Mouse (Mus musculus): ENCODE measurements around the gene Smarca2. TPM values are rescaled to one million over a fixed set of nuclear protein-coding genes. Genes with fewer than 3 reads are reported as not detected.

Gene Smarca2
- polyA plus RNA-seq, 1 experiment from 2014 or later = 72.0 TPM

- Histone ChIP-seq H3K9ac (replicated peaks) (no peak overlapping the region), H3K4me2 (no peak overlapping the region), H3K27ac (no peak overlapping the region), H3K27me3 (no peaks in the 10 kb centered on the region), H3K36me3 (no peaks in the 10 kb centered on the region), H3K9me3 (no peaks in the 10 kb centered on the region), H3K4me1 (replicated peaks) (peaks cover 3% of the 10 kb centered on the region; the same call in 1 of the 2 replicates), H3K4me3 (replicated peaks) (no peak overlapping the region)
- ATAC-seq (ENCODE audit: insufficient number of reproducible peaks, insufficient read depth, low FRiP score, low TSS enrichment, low read depth) = no peak
- WGBS = 63% methylated on average over 5 of the region's 5 CpGs
These were observed 185.8 kb downstream of the Smarca2 start for GRCm38 (mm10) chr19:26790386-26791346.

GRCm38 (mm10) chr19:26794315-26794714 lies 189.5 kb downstream of the Smarca2 start:
- WGBS = 75% methylated on average over 1 of the region's 3 CpGs
- no peak for ATAC-seq (ENCODE audit: insufficient number of reproducible peaks, insufficient read depth, low FRiP score, low TSS enrichment, low read depth)
- Histone ChIP-seq H3K36me3 (no peaks in the 10 kb centered on the region), H3K9me3 (no peaks in the 10 kb centered on the region), H3K9ac (replicated peaks) (no peak overlapping the region), H3K4me2 (no peak overlapping the region), H3K27me3 (no peaks in the 10 kb centered on the region), H3K4me3 (replicated peaks) (no peak overlapping the region), H3K4me1 (replicated peaks) (peaks cover 3% of the 10 kb centered on the region; the same call in 1 of the 2 replicates), H3K27ac (no peak overlapping the region)

- Histone ChIP-seq H3K4me1 (replicated peaks) (peaks cover 3% of the 10 kb centered on the region; the same call in 1 of the 2 replicates), H3K9ac (replicated peaks) (no peak overlapping the region), H3K4me2 (no peak overlapping the region), H3K27ac (no peak overlapping the region), H3K9me3 (no peaks in the 10 kb centered on the region), H3K27me3 (no peaks in the 10 kb centered on the region), H3K4me3 (replicated peaks) (no peak overlapping the region), H3K36me3 (no peaks in the 10 kb centered on the region)
- no peak for ATAC-seq (ENCODE audit: insufficient number of reproducible peaks, insufficient read depth, low FRiP score, low TSS enrichment, low read depth)
- WGBS = 69% methylated on average over 4 of the region's 4 CpGs
These were observed 191.2 kb downstream of the Smarca2 start for GRCm38 (mm10) chr19:26796006-26796405.

GRCm38 (mm10) chr19:26804401-26804800 lies 199.6 kb downstream of the Smarca2 start:
- H3K4me1 ChIP-seq (replicated peaks) = no peaks in the 10 kb centered on the region
- no peak overlapping the region for H3K9ac ChIP-seq (replicated peaks)
- H3K36me3 ChIP-seq = no peaks in the 10 kb centered on the region
- no peak overlapping the region for H3K4me2 ChIP-seq
- ATAC-seq (ENCODE audit: insufficient number of reproducible peaks, insufficient read depth, low FRiP score, low TSS enrichment, low read depth) = no peak
- H3K9me3 ChIP-seq = no peaks in the 10 kb centered on the region
- no peak overlapping the region for H3K27ac ChIP-seq
- 91% methylated on average over 4 of the region's 4 CpGs for WGBS
- H3K4me3 ChIP-seq (replicated peaks) = no peak overlapping the region
- H3K27me3 ChIP-seq = no peaks in the 10 kb centered on the region

- Histone ChIP-seq H3K9me3 (no peaks in the 10 kb centered on the region), H3K4me2 (no peak overlapping the region), H3K4me1 (replicated peaks) (0 out of 2 replicates have a peak, but pooled peaks cover 4% of the 10 kb centered on the region), H3K36me3 (no peaks in the 10 kb centered on the region), H3K27ac (no peak overlapping the region), H3K9ac (replicated peaks) (no peak overlapping the region), H3K27me3 (no peaks in the 10 kb centered on the region), H3K4me3 (replicated peaks) (no peak overlapping the region)
- no peak for ATAC-seq (ENCODE audit: insufficient number of reproducible peaks, insufficient read depth, low FRiP score, low TSS enrichment, low read depth)
- WGBS = 49% methylated on average over 4 of the region's 4 CpGs
These were observed 209.8 kb downstream of the Smarca2 start for GRCm38 (mm10) chr19:26814629-26815028.

GRCm38 (mm10) chr19:26817901-26818300 lies 213.1 kb downstream of the Smarca2 start:
- 39% methylated on average over 4 of the region's 4 CpGs for WGBS
- Histone ChIP-seq H3K4me2 (no peak overlapping the region), H3K4me3 (replicated peaks) (no peak overlapping the region), H3K36me3 (no peaks in the 10 kb centered on the region), H3K9ac (replicated peaks) (no peak overlapping the region), H3K27me3 (no peaks in the 10 kb centered on the region), H3K27ac (no peak overlapping the region), H3K4me1 (replicated peaks) (peaks cover 14% of the 10 kb centered on the region; the same call in 1 of the 2 replicates), H3K9me3 (no peaks in the 10 kb centered on the region)
- no peak for ATAC-seq (ENCODE audit: insufficient number of reproducible peaks, insufficient read depth, low FRiP score, low TSS enrichment, low read depth)
